Mouse (Mus musculus) sigmoid colon, adult 10 weeks (tissue): ENCODE data around the gene Gen1. TPM values are rescaled to one million over a fixed set of nuclear protein-coding genes. Genes with fewer than 3 reads are reported as not detected.

Experiments used
- polyA plus RNA-seq: library from polyadenylated mRNA; stranded (reverse); fragments of 350-450 nt; fragmentation: Illumina TruSeq; extraction: RNeasy Lipid Tissue Mini Kit (QIAGEN cat#74804); gene quantifications from one replicate; pipeline ENCODE4 v1.2.3, GENCODE M21; 2014; ENCODE audit warnings: low read depth, low replicate concordance

Gen1 gene
- 11.7 TPM for polyA plus RNA-seq

GRCm38 (mm10) chr12:11265382-11266281 lies at the start of gene Gen1, which contains the start of gene Smc6:
Gene Gen1 (minus strand): TSS chr12:11265801.
Gene Smc6 (plus strand): TSS chr12:11265886.

GRCm38 (mm10) chr12:11208872-11209271 lies 56.7 kb downstream of the Gen1 start, which contains the start of gene Msgn1:
Gene Msgn1 (minus strand): TSS chr12:11208972.

Other genes with a start within 250 kb of the Gen1 start
- 5.1 TPM for gene Kcns3, start 114.7 kb downstream of the Gen1 start, polyA plus RNA-seq
- not detected for gene Msgn1, start 56.8 kb downstream of the Gen1 start, polyA plus RNA-seq
- gene Smc6, start 85 bp upstream of the Gen1 start, polyA plus RNA-seq = 126 TPM
- gene Vsnl1, start 170.8 kb upstream of the Gen1 start, polyA plus RNA-seq = 0.76 TPM
- gene Rad51ap2, start 190.3 kb upstream of the Gen1 start, polyA plus RNA-seq = not detected